Mouse (Mus musculus) embryo, embryonic 10.5 days (tissue): ENCODE results near the gene Sh2d1b1.
"Not testable (repeated sequence)": the region's sequence is repeated elsewhere in the genome, so short reads cannot be mapped to it uniquely, and the experiment has no call there.

Experiments used
- DNase-seq: peaks from one replicate; pipeline ENCODE4 v3.0.0-alpha.2; 2015; ENCODE audit warnings: low spot score

Gene Sh2d1b1

GRCm38 (mm10) chr1:170277016-170277415 lies at the start of gene Sh2d1b1:
Gene Sh2d1b1 (plus strand): TSS chr1:170277320.
- DNase-seq: no peak

GRCm38 (mm10) chr1:170232688-170233087 lies 44.4 kb upstream of the Sh2d1b1 start, which contains the start of gene Sh2d1b2:
Gene Sh2d1b2 (plus strand): TSS chr1:170232749.
- not testable (repeated sequence) for DNase-seq

DNA sequence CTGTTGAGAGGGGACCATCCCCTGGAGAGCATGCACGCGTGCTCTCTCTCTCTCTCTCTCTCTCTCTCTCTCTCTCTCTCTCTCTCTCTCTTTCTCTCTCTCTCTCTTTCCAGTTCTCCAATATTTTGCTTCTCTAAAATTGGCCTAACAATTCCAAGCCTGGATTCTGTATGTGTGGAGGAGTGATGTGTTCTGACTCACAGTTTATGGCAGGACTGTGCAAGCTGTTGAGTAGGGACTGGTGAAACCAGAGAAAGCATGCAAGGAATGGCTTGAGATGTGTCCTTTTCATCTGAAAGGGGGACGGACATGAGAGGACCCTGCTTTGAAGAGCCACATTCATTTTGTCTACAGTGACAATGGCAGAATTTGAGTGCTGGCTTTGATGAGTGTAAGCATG lies 32.1 kb upstream of the Sh2d1b1 start:
- no peak for DNase-seq

- no peak for DNase-seq
Measured at GRCm38 (mm10) chr1:170254893-170255559, 22.1 kb upstream of the Sh2d1b1 start.

DNA sequence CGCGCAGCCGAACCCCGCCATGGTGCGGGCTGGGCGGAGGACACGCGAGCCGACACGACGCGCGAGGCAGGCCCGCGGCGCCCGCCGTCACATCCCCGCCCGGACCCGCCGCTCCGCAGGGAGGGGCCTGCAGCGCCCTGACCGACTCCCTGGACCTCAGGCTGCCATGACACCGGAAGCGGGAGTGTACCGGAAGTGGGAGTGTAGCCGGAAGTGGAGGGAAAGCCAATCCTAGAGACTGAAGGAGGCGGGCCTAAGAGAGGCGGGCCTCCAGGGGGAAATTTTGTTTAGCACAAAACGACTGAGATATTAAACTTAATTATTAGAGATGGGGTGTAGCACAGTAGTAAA lies 21.6 kb upstream of the Sh2d1b1 start:
- peak; percentile 94 for DNase-seq

- no peak for DNase-seq
Measured at GRCm38 (mm10) chr1:170270281-170270680, 6.8 kb upstream of the Sh2d1b1 start.

GRCm38 (mm10) chr1:170270696-170271095 lies 6.4 kb upstream of the Sh2d1b1 start:
- no peak for DNase-seq

DNA sequence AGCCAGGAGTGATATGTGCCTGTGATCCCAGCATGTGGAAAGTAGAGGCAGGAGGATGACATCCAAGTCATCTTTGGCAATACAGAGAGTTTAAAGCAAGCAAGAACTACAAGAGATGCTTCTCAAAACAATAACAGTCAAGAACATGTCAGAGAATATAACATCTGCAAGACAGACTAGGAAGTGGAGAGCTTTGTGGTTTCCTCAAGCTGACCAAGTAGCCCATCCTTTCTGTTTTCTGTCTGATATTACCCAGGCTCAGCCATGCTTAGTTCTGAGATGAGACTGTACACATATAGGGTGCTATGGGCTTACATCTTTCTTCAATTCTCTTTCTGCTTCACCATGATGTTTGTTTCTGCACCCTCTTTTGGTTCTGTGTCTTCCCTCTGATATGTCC lies 3.9 kb upstream of the Sh2d1b1 start:
- no peak for DNase-seq

DNA sequence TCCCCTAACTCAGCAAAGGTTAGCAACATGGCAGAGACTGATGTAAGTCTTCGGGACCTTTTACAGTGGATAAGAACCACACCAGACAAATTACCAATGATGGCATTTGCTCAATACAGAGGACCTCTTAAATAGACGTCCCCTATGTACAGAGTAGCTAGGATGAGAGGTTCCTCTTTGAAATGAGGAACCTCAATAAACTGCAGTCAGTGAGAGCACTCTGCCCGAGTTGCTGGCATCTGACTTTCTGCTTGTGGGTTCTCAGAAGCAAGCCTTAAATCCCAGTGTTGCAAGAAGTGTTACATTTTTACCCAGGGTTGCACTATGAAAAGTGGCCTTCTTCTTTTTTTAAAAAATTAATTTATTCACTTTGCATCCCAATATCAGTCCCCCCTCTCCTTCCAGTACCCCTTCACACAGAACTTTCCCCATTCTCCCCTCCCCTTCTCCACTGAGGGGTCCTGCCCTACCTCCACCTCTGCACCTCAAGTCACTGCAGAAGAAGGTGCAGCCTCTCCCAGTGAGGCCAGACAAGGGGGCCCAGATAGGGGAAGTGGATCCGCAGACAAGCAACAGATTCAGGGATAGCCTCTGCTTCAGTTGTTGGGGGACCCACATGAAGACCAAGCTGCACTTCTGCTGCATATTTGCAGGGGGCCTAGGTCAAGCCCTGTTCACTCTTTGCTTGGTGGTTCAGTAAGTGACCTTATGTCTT lies 5.5 kb downstream of the Sh2d1b1 start:
- no peak for DNase-seq

- DNase-seq: peak; percentile 85
Measured at GRCm38 (mm10) chr1:170292239-170292951, 15.3 kb downstream of the Sh2d1b1 start.

- DNase-seq: no peak
Measured at GRCm38 (mm10) chr1:170293257-170293656, 16.1 kb downstream of the Sh2d1b1 start.

DNA sequence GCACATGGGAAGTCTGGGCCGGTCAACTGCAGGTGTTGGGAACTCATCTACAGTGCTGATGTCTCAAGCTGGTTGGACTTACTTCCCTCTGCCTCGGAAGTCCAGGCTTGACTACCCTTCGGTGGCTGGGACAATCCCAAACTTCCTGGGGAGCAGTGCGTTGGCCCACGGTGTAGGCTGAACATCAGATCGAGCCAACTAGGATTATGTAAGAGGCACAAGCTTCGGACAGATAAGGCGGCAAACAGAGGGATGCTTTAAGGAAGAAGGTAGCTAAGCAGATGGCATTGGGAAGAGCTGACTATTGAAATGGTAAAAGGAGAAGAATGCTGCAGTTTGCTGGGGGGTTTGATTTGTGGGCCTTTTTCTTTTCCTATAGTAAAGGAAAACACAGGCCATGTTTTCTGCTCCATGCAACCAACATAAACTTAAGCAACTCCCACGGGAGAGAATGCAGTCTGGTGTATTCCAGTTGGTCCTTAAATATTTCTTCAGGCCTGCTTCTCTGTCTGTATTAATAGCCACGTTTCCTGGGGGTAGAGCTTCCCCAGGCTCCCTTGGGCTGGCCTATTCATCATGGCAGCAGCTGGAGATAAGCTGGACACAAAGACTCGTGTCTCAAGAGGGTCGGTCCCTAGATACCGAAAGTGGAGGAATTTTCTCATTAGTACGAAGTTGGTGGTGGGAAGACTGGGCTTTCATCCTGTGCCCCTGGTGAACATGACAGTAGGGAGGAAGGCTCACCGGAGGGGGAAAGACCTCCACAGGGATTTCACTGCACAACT lies 17.9 kb downstream of the Sh2d1b1 start:
- DNase-seq: peak; percentile 27

GRCm38 (mm10) chr1:170299496-170299895 lies 22.4 kb downstream of the Sh2d1b1 start:
- DNase-seq: no peak

DNA sequence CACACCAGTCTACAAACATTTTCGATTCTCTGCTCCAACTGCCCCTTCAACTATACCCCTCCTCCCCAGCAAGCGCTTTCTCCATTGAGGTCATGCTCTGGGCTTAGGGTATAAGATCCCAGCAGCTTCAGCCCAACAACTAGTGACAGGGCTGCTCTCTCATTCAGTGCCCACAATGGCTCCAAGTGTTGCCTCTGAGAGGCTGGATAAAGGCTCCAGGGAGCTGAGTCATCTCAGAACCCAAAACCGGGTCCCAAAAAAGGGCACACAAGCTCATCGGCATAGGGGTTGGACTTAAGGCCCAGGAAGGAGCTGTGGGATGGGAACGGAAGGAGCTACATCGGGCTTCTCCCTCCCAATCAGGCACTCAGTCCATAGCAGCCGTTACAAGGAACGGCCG lies 24.6 kb downstream of the Sh2d1b1 start:
- no peak for DNase-seq

GRCm38 (mm10) chr1:170302456-170302855 lies 25.3 kb downstream of the Sh2d1b1 start:
- DNase-seq: no peak

DNA sequence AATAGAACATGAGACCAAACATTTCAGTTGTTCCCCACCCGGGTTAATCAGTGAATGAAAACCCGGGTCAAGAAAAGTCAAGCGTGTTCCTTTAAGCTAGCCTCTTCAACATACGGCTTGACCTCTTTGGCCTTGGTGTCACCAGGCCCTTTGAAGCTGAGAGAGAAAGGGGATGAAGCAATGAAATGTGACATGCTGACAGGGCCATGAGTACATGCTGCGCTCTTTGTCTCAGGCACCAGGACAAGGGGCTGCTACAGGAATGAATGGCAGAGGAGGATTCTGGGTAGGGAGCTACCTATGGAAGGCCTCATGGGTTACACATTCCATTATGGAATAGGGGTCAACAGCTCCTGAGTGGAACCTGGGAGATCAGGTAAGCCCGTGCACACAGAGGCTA lies 26.0 kb downstream of the Sh2d1b1 start:
- peak; percentile 50 for DNase-seq

GRCm38 (mm10) chr1:170305002-170305401 lies 27.9 kb downstream of the Sh2d1b1 start:
- DNase-seq: no peak

- no peak for DNase-seq
Measured at GRCm38 (mm10) chr1:170306232-170306631, 29.1 kb downstream of the Sh2d1b1 start, which contains the start of gene Gm7694. Gene Gm7694 (minus strand): TSS chr1:170306332.

GRCm38 (mm10) chr1:170308503-170308902 lies 31.4 kb downstream of the Sh2d1b1 start, which contains the start of gene Spata46:
Gene Spata46 (plus strand): TSS chr1:170308803.
- no peak for DNase-seq

DNA sequence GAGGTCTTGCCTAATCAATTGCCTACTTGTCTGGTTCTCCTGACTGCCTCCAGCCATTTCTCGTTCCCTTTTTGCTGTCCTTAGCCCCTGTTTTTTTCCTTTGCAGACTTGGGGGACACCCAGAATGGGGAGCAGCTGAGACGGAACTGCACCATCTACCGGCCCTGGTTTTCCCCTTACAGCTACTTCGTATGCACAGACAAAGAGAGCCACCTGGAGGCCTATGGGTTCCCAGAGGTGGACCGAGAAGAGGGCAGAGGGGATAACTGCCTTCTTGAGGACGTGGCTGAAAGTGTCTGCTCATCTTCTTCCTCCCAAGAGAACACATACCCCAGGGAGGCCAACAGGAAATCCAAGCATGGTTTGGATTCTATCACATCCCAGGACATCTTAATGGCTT lies 34.3 kb downstream of the Sh2d1b1 start:
- DNase-seq: no peak

DNA sequence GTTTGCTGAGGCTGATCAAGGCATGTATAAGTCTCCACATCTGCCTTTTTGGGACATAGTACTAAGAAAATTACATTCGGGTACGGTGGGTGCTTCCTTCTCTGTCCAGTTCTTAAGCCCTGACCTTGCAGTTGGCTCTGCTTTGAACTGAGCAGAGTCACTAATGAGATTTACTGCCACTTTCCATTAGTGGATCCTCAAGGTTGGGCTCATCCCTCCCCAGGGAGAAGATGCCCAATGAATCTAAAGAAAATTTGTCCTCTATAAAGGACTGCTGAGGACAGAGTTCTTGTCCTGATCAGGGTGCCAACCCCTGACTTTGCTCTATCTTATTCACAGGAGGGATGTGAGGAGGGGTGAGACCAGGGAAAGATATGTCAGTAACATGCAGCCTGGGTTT lies 44.9 kb downstream of the Sh2d1b1 start:
- no peak for DNase-seq

GRCm38 (mm10) chr1:170323001-170323400 lies 45.9 kb downstream of the Sh2d1b1 start:
- DNase-seq: no peak
